ENCODE assay signal across 8 mouse cellular contexts in the genomic region with DNA sequence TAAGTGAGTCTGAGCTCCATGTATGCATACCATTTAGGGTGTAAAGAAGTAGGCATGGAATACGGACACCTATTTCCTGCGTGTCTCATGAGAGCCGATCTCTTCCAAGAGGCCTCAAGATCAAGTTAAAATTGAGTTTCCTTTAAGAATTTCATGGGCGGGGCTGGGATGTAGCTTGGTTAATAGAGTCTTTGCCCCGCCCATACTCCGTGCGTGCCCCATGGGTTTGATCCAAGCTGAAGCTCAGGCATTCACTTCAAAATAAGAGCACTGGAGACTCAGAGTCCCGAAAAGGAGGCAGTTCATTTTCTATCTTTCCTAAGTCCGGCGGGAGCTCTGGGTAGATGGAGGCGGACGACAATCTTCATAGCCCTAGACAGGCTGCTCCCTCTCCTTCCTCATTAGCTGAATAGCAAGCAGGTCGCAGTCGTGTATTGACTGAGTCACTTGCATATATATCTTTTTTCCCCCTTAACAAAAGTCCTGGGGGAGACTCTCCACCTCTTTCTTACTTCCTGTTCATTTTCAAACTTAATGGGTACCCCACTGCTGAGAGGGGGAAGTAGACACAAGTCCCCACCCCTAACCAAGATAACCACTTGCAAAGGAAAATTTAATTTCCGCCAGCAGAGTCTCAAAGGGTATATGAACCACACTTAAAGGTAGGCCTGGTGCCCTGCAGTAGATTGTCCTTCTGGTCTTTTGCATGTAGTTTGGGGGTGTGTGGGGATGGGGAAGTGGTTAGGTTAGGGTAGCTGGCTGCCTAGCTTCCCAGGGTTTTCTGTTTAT.
DNase-seq lines count a peak whose midpoint lies in the region; ATAC-seq and TF ChIP-seq lines count a peak whose summit lies in the region.

No protein-coding gene starts in this region.

- 0 out of 2 replicates have a peak, but pooled peaks have one; percentile 33 for ATAC-seq in forebrain, embryonic 12.5 days (ENCODE audit: low FRiP score)
- no peak for ATAC-seq in hindbrain, embryonic 12.5 days (ENCODE audit: low FRiP score)
- peak; percentile 74; the same call in 1 of the 2 replicates for ATAC-seq in limb, embryonic 14.5 days (ENCODE audit: low FRiP score, low read depth)
- ATAC-seq in midbrain, embryonic 13.5 days = peak; percentile 55; the same call in 1 of the 2 replicates

- H3K9ac ChIP-seq in forebrain, embryonic 12.5 days = no peak overlapping the region
- H3K9ac ChIP-seq in hindbrain, embryonic 12.5 days = no peak overlapping the region
- H3K9ac ChIP-seq in limb, embryonic 14.5 days (ENCODE audit: low read depth, low read length, severe bottlenecking) = no peak overlapping the region
- no peak overlapping the region for H3K9ac ChIP-seq in midbrain, embryonic 13.5 days (replicated peaks)

- DNase-seq in urinary bladder, postnatal 25 days (ENCODE audit: low spot score) = peak; percentile 17
- no peak for DNase-seq in urinary bladder, postnatal 10 days (ENCODE audit: low spot score)
- peak; percentile 79 for DNase-seq in limb, embryonic 14.5 days (ENCODE audit: low spot score)
- no peak for DNase-seq in right cerebral cortex, postnatal 4 days
- DNase-seq in frontal cortex, postnatal 14 days (ENCODE audit: low spot score in 2 of 2) = no peak

- no peak for TF ChIP-seq POLR2A in limb, embryonic 14.5 days (IDR thresholded peaks at IDR 0.05; ENCODE audit: borderline replicate concordance, extremely low read depth, insufficient read depth, insufficient read length)

- no peaks in the 10 kb centered on the region for H3K27me3 ChIP-seq in forebrain, embryonic 12.5 days
- no peaks in the 10 kb centered on the region for H3K27me3 ChIP-seq in hindbrain, embryonic 12.5 days
- H3K27me3 ChIP-seq in limb, embryonic 14.5 days (ENCODE audit: control insufficient read depth, insufficient read depth, low read length) = no peaks in the 10 kb centered on the region
- no peaks in the 10 kb centered on the region for H3K27me3 ChIP-seq in midbrain, embryonic 13.5 days

- 35% methylated on average over 15 of the region's 15 CpGs for WGBS in forebrain, embryonic 12.5 days
- whole genome bisulfite sequencing in hindbrain, embryonic 12.5 days = 31% methylated on average over 15 of the region's 15 CpGs
- 34% methylated on average over 15 of the region's 15 CpGs for WGBS in limb, embryonic 14.5 days
- 34% methylated on average over 15 of the region's 15 CpGs for WGBS in midbrain, embryonic 13.5 days

- H3K9me3 ChIP-seq in forebrain, embryonic 12.5 days = no peaks in the 10 kb centered on the region
- no peaks in the 10 kb centered on the region for H3K9me3 ChIP-seq in hindbrain, embryonic 12.5 days (replicated peaks)
- no peaks in the 10 kb centered on the region for H3K9me3 ChIP-seq in limb, embryonic 14.5 days (ENCODE audit: control insufficient read depth, low read length)
- no peaks in the 10 kb centered on the region for H3K9me3 ChIP-seq in midbrain, embryonic 13.5 days

- no peak overlapping the region for H3K27ac ChIP-seq in forebrain, embryonic 12.5 days
- H3K27ac ChIP-seq in hindbrain, embryonic 12.5 days = no peak overlapping the region
- no peak overlapping the region for H3K27ac ChIP-seq in limb, embryonic 14.5 days (replicated peaks; ENCODE audit: low read depth, low read length)
- H3K27ac ChIP-seq in midbrain, embryonic 13.5 days = no peak overlapping the region

- no peak overlapping the region for H3K4me3 ChIP-seq in forebrain, embryonic 12.5 days (replicated peaks)
- no peak overlapping the region for H3K4me3 ChIP-seq in hindbrain, embryonic 12.5 days
- H3K4me3 ChIP-seq in limb, embryonic 14.5 days (replicated peaks; ENCODE audit: low read length) = no peak overlapping the region
- no peak overlapping the region for H3K4me3 ChIP-seq in midbrain, embryonic 13.5 days (replicated peaks)

- H3K4me2 ChIP-seq in forebrain, embryonic 12.5 days = peak overlapping the region; percentile 26
- H3K4me2 ChIP-seq in hindbrain, embryonic 12.5 days (replicated peaks) = peak overlapping the region; percentile 31
- H3K4me2 ChIP-seq in limb, embryonic 14.5 days (replicated peaks; ENCODE audit: low read depth, low read length, severe bottlenecking) = peak overlapping the region; percentile 37
- peak overlapping the region; percentile 33 for H3K4me2 ChIP-seq in midbrain, embryonic 13.5 days (replicated peaks)

- no peaks in the 10 kb centered on the region for H3K36me3 ChIP-seq in forebrain, embryonic 12.5 days (replicated peaks)
- H3K36me3 ChIP-seq in hindbrain, embryonic 12.5 days = no peaks in the 10 kb centered on the region
- no peaks in the 10 kb centered on the region for H3K36me3 ChIP-seq in limb, embryonic 14.5 days (ENCODE audit: control insufficient read depth, insufficient read depth, low read length)
- H3K36me3 ChIP-seq in midbrain, embryonic 13.5 days = no peaks in the 10 kb centered on the region

- H3K4me1 ChIP-seq in forebrain, embryonic 12.5 days = 0 out of 2 replicates have a peak, but pooled peaks cover 6% of the 10 kb centered on the region
- H3K4me1 ChIP-seq in hindbrain, embryonic 12.5 days = peaks cover 5% of the 10 kb centered on the region; the same call in 1 of the 2 replicates
- no peaks in the 10 kb centered on the region for H3K4me1 ChIP-seq in limb, embryonic 14.5 days (ENCODE audit: control insufficient read depth, insufficient read depth, low read length)
- H3K4me1 ChIP-seq in midbrain, embryonic 13.5 days (replicated peaks) = peaks cover 9% of the 10 kb centered on the region; the same call in 1 of the 2 replicates

Comparison
In these comparisons a context has a peak if more than half of its experiments do, and no peak if none do; other contexts are left out.
1. DNase-seq: peak in urinary bladder, postnatal 25 days (single experiment) and limb, embryonic 14.5 days (single experiment); none in urinary bladder, postnatal 10 days (single experiment), right cerebral cortex, postnatal 4 days (single experiment) and frontal cortex, postnatal 14 days (0 of 2).
2. Peak in every context shown above with its lines, with median percentiles within 50 percentile points of each other: H3K4me2 ChIP-seq.